Mouse (Mus musculus): ENCODE measurements around the gene Rpl22l1.

DNA sequence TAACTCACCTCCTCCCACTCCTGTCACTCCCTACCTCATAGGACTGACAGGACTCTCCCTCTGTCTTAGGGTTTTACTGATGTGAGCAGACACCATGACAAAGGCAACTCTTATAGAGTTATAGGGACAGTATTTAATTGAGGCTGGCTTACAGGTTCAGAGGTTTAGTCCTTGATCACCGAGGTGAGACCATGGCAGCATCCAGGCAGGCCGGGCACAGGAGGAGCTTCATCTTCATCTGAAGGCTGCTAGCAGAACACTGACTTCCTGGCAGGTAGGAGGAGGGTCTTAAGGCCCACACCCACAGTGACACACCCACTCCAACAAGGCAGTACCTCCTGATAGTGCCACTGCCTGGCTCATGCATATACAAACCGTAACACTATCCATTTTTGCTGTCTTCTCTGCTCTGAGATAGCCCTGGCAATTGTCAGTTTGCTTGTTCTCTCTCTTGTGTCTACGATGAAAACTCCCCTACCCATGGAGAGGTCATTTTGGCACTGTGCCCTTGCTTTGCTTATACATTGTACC, 10.8 kb downstream of the Rpl22l1 start:
- TF ChIP-seq POLR2A (IDR thresholded peaks at IDR 0.05; ENCODE audit: low read depth, low read length) (no peak), CTCF (IDR thresholded peaks at IDR 0.05; ENCODE audit: extremely low read depth, insufficient read depth, insufficient read length, insufficient replicate concordance) (no peak)
